Mouse (Mus musculus) limb, embryonic 14.5 days (tissue): Measurements from ENCODE around the gene Icmt. TPM values are rescaled to one million over a fixed set of nuclear protein-coding genes. Genes with fewer than 3 reads are reported as not detected.

Experiments
- ATAC-seq: fragments of 200-750 bp; cut with Nextera tagmentation; 2 replicates; pipeline ENCODE4 v1.8.0; 2017; ENCODE audit warnings: low read depth, moderate number of reproducible peaks, moderate TSS enrichment; ENCODE audit not compliant: low FRiP score
- DNase-seq: peaks from one replicate; pipeline ENCODE4 v3.0.0-alpha.2; 2015; ENCODE audit warnings: low spot score
- H3K27ac ChIP-seq: fragments of 300-500 bp; sonication (generic); replicated peaks from 2 replicates; pipeline ENCODE4 v1.5.1; 2014; ENCODE audit warnings: low read depth, mild to moderate bottlenecking, low read length, moderate library complexity, mixed read lengths
- H3K27me3 ChIP-seq: fragments of 300-500 bp; sonication (generic); 2 replicates; pipeline ENCODE4 v1.6.1; 2014; ENCODE audit warnings: low read length, mixed read lengths; ENCODE audit not compliant: control insufficient read depth, insufficient read depth
- H3K36me3 ChIP-seq: fragments of 300-500 bp; sonication (generic); 2 replicates; pipeline ENCODE4 v1.6.1; 2014; ENCODE audit warnings: mild to moderate bottlenecking, low read length, moderate library complexity, mixed read lengths; ENCODE audit not compliant: control insufficient read depth, insufficient read depth
- H3K4me1 ChIP-seq: fragments of 300-500 bp; sonication (generic); 2 replicates; pipeline ENCODE4 v1.6.1; 2014; ENCODE audit warnings: antibody characterized with exemption, low read length, mixed read lengths; ENCODE audit not compliant: control insufficient read depth, insufficient read depth
- H3K4me2 ChIP-seq: fragments of 300-500 bp; sonication (generic); replicated peaks from 2 replicates; pipeline ENCODE4 v1.6.1; 2014; ENCODE audit warnings: low read depth, mild to moderate bottlenecking, low read length, moderate library complexity; ENCODE audit not compliant: severe bottlenecking
- H3K4me3 ChIP-seq: fragments of 300-500 bp; sonication (generic); replicated peaks from 2 replicates; pipeline ENCODE4 v1.5.1; 2014; ENCODE audit warnings: low read length
- H3K9ac ChIP-seq: fragments of 300-500 bp; sonication (generic); 2 replicates; pipeline ENCODE4 v1.6.1; 2014; ENCODE audit warnings: mild to moderate bottlenecking, low read depth, low read length, moderate library complexity; ENCODE audit not compliant: severe bottlenecking
- H3K9me3 ChIP-seq: fragments of 300-500 bp; sonication (generic); 2 replicates; pipeline ENCODE4 v1.6.1; 2016; ENCODE audit warnings: low read length; ENCODE audit not compliant: control insufficient read depth
- POLR2A ChIP-seq: fragments of 200-500 bp; IDR thresholded peaks from 2 replicates; pipeline ENCODE4 v1.8.0; 2012; ENCODE audit warnings: inconsistent platforms, mild to moderate bottlenecking, moderate library complexity, borderline replicate concordance; ENCODE audit not compliant: insufficient read depth, insufficient read length; ENCODE audit errors: extremely low read depth
- WGBS: fragments of 180-500 bp; shearing (Covaris S2); extraction: QIAGEN DNeasy Blood & Tissue Kit; methylation state at CpG from one replicate; pipeline ENCODE4 v1.1.7; 2014; 5-methylcytosine and 5-hydroxymethylcytosine counted together
- polyA plus RNA-seq, 2 experiments: library from polyadenylated mRNA; depleted of rRNA in 1 of 2; stranded (reverse) in 1 of 2; unstranded in 1 of 2; fragments of >200 nt; fragmentation: Nextera tagmentation in 1 of 2; extraction: Ambion mirVana in 1 of 2; gene quantifications; 2 replicates each; pipeline versions ENCODE4 v1.2.1 to v1.2.3; 2012 to 2014

Gene Icmt
- polyA plus RNA-seq, 2 experiments = 26.6 to 27.6 TPM

DNA sequence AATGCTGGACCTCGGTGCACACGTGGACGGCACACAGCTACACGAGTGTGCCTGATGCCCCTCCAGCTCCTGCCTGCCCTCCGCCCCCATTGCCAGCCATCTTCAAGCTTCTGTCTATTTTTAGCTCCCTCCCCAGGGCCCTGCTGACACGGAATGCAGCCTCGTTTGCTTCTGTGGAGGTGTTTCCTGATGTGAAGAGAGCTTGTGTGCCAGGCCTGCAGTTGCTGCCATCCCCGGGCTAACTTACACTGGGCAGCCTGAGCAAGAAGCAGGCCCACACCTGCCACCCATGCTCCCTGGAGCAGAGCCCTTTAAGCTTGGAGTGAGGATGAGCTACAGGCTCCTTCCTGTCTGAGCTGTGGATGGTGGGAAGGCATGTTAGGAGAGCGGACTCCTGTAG lies 34.8 kb upstream of the Icmt start:
- Histone ChIP-seq H3K4me3 (no peak overlapping the region), H3K27me3 (no peaks in the 10 kb centered on the region), H3K27ac (no peak overlapping the region), H3K36me3 (no peaks in the 10 kb centered on the region), H3K4me2 (no peak overlapping the region), H3K9me3 (no peaks in the 10 kb centered on the region), H3K9ac (no peak overlapping the region), H3K4me1 (peaks cover 11% of the 10 kb centered on the region; the same call in 1 of the 2 replicates)
- no peak for DNase-seq
- no peak for ATAC-seq
- 64% methylated on average over 9 of the region's 9 CpGs for WGBS
- TF ChIP-seq POLR2A = no peak

DNA sequence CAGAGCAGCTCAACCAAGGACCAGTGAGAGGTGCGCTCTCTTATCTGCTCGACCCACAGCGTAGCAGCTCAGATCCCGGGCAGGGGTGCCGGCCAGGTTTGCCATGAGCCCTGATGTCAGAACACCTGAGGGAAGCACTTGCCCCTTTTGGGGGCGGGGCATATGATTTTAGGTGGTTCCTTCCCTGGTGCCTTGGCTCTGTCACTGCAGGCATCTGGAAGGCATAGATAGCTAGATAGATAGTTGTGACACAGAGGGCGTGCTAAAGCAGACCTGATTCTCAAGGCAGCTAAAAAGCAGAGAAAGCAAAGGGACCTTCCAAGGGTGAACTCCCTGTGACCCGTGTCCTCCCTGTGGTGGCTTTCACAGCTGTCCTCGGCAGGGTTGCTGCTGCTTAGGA lies 33.9 kb upstream of the Icmt start:
- H3K27me3 ChIP-seq = no peaks in the 10 kb centered on the region

DNA sequence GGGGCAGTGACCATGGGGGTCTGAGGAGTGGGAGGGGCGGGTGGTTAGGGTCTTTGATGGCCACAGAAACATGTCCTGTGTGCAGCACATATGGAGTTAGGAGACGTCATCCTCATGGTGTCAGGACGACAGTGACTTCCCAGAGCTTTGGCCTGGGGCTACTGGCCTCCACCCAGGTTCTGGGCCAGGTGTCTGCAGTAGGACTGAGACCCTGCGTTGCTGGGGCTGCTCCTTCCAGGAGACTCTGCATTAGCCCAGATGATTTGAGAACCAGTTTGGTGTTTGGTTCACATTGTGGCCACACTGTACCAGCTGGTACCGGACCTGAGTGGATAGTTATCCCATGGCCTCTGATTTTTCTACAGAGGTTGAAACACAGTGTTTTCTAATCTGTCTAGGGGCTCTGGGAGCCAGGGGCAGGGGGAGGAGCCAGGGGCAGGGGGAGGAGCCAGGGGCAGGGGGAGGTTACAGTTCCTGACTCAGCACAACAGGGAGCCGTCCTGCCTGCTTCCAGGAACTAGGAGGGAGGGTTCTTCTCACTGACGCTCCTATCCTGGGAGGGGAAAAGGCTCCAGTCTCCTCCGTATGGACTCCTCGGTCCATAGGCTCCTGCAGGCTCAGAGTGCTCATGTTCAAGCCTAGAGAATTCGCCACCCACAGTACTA lies 33.4 kb upstream of the Icmt start:
- DNase-seq = no peak
- Histone ChIP-seq H3K36me3 (no peaks in the 10 kb centered on the region), H3K27ac (no peak overlapping the region), H3K4me2 (no peak overlapping the region), H3K9ac (no peak overlapping the region), H3K9me3 (no peaks in the 10 kb centered on the region), H3K4me1 (peaks cover 11% of the 10 kb centered on the region; the same call in 1 of the 2 replicates), H3K4me3 (no peak overlapping the region), H3K27me3 (no peaks in the 10 kb centered on the region)
- 24% methylated on average over 9 of the region's 10 CpGs for WGBS
- no peak for TF ChIP-seq POLR2A
- ATAC-seq = peak; percentile 42; the same call in 1 of the 2 replicates

More for the DNA sequence above, 33.9 kb upstream of the Icmt start:
- Histone ChIP-seq H3K4me3 (no peak overlapping the region), H3K4me2 (no peak overlapping the region), H3K36me3 (no peaks in the 10 kb centered on the region), H3K27ac (no peak overlapping the region), H3K9me3 (no peaks in the 10 kb centered on the region), H3K9ac (no peak overlapping the region), H3K4me1 (peaks cover 11% of the 10 kb centered on the region; the same call in 1 of the 2 replicates)
- TF ChIP-seq POLR2A = no peak
- DNase-seq = no peak
- 63% methylated on average over 9 of the region's 9 CpGs for WGBS
- no peak for ATAC-seq

DNA sequence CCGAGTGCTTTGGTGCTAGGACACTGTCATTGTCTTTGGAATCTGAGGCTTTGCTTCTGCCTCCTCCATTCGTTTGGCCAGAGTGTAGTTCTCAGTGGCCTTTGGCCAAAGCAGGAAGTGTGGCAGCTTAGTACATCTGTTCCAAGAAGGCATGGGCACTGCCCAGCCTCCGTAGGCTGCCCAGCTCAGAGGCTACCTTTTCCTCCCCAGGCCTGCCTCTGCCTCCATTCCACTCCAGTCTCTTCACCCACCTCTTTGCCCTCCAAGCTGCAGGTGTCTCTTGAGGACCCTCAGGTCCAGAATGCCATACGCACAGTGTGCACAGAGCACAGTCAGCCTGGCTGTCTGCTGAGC lies 32.9 kb upstream of the Icmt start:
- WGBS = 52% methylated on average over 4 of the region's 4 CpGs
- peaks cover 11% of the 10 kb centered on the region; the same call in 1 of the 2 replicates for H3K4me1 ChIP-seq
- H3K4me2 ChIP-seq = no peak overlapping the region
- no peak for ATAC-seq
- H3K27me3 ChIP-seq = no peaks in the 10 kb centered on the region
- no peak for DNase-seq
- no peak for TF ChIP-seq POLR2A
- H3K9me3 ChIP-seq = no peaks in the 10 kb centered on the region
- H3K9ac ChIP-seq = no peak overlapping the region
- H3K4me3 ChIP-seq = no peak overlapping the region
- H3K36me3 ChIP-seq = no peaks in the 10 kb centered on the region
- H3K27ac ChIP-seq = no peak overlapping the region

DNA sequence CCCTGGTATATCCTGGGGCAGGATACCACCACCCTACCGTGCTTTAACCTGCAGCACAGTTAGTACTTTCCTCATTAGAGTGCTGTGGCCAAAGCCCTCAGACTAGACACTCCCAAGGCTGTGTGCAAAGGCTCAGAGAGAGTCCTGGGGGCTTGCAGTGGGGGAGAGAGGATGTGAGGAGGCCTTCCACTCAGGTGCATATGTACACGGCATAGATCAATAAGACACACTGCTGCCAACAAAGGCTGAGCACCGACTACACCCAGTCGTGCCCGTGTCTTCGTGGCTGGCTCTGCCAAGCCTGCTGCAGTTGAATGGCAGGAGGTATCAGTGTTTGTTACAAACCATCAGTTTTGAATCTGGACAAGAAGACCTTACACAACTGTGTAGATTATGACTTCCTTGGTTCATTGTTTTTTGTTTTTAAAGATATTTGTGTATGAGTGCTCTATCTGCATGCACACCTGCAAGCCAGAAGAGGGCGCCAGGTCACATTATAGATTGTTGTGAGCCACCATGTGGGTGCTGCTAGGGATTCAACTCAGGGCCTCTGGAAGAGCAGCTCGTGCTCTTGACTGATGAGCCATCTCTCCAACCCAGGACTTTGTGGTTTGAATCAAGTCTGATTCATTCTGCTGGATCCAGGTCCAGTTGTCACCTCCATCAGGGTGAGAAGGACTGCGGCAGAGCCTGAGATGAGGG lies 32.0 kb upstream of the Icmt start:
- no peak overlapping the region for H3K4me3 ChIP-seq

More for the DNA sequence above, 32.0 kb upstream of the Icmt start:
- 85% methylated on average over 9 of the region's 9 CpGs for WGBS
- DNase-seq (no peak), ATAC-seq (no peak)
- H3K4me1 ChIP-seq = peaks cover 11% of the 10 kb centered on the region; the same call in 1 of the 2 replicates
- H3K9ac ChIP-seq = no peak overlapping the region
- no peak overlapping the region for H3K27ac ChIP-seq
- no peak overlapping the region for H3K4me2 ChIP-seq
- no peak for TF ChIP-seq POLR2A
- H3K27me3 ChIP-seq = no peaks in the 10 kb centered on the region
- H3K9me3 ChIP-seq = no peaks in the 10 kb centered on the region
- H3K36me3 ChIP-seq = no peaks in the 10 kb centered on the region
